Mouse (Mus musculus): ENCODE results near the gene Trappc10.

Trappc10 gene

GRCm38 (mm10) chr10:78244438-78245224 is at the start of gene Trappc10:
TSS of gene Trappc10 (minus strand) at chr10:78244641.
- in situ Hi-C loops (cut with MboI, MseI): no loop called here

- in situ Hi-C loops (cut with MboI, MseI): loop anchor here (5.0 to 25.0 kb wide), 2 partner anchors 34 to 1119 kb away; no protein-coding TSS in a partner anchor
These were observed 49.1 kb upstream of the Trappc10 start for GRCm38 (mm10) chr10:78293576-78293975.

GRCm38 (mm10) chr10:78292381-78292780 is 47.9 kb upstream of the Trappc10 start:
- in situ Hi-C loops (cut with MboI, MseI): loop anchor here (5.0 to 25.0 kb wide), 2 partner anchors 35 to 1120 kb away; no protein-coding TSS in a partner anchor

- in situ Hi-C loops (cut with MboI, MseI): loop anchor here (5.0 to 25.0 kb wide), 2 partner anchors 36 to 1121 kb away; no protein-coding TSS in a partner anchor
These were observed 46.5 kb upstream of the Trappc10 start for GRCm38 (mm10) chr10:78290730-78291535.

- in situ Hi-C loops (cut with MboI, MseI): loop anchor here in 1 of 2 experiments (25.0 kb wide), 1 partner anchor 1123 kb away; no protein-coding TSS in a partner anchor
These were observed 44.5 kb upstream of the Trappc10 start for GRCm38 (mm10) chr10:78288896-78289295.

GRCm38 (mm10) chr10:78288135-78288534 is 43.7 kb upstream of the Trappc10 start:
- in situ Hi-C loops (cut with MboI, MseI): loop anchor here in 1 of 2 experiments (25.0 kb wide), 1 partner anchor 1124 kb away; no protein-coding TSS in a partner anchor

- in situ Hi-C loops (cut with MboI, MseI): loop anchor here in 1 of 2 experiments (25.0 kb wide), 1 partner anchor 1125 kb away; no protein-coding TSS in a partner anchor
These were observed 43.2 kb upstream of the Trappc10 start for GRCm38 (mm10) chr10:78287465-78288132.

GRCm38 (mm10) chr10:78285959-78286358 is 41.5 kb upstream of the Trappc10 start:
- in situ Hi-C loops (cut with MboI, MseI): loop anchor here in 1 of 2 experiments (25.0 kb wide), 1 partner anchor 1126 kb away; no protein-coding TSS in a partner anchor

GRCm38 (mm10) chr10:78285409-78285808 is 41.0 kb upstream of the Trappc10 start:
- in situ Hi-C loops (cut with MboI, MseI): loop anchor here in 1 of 2 experiments (25.0 kb wide), 1 partner anchor 1127 kb away; no protein-coding TSS in a partner anchor

GRCm38 (mm10) chr10:78284812-78285211 is 40.4 kb upstream of the Trappc10 start:
- in situ Hi-C loops (cut with MboI, MseI): loop anchor here (5.0 to 25.0 kb wide), 2 partner anchors 107 to 1127 kb away; no protein-coding TSS in a partner anchor

GRCm38 (mm10) chr10:78282411-78282810 is 38.0 kb upstream of the Trappc10 start:
- in situ Hi-C loops (cut with MboI, MseI): loop anchor here (5.0 to 25.0 kb wide), 2 partner anchors 110 to 1130 kb away; no protein-coding TSS in a partner anchor

GRCm38 (mm10) chr10:78280486-78280885 is 36.0 kb upstream of the Trappc10 start:
- in situ Hi-C loops (cut with MboI, MseI): loop anchor here (5.0 to 25.0 kb wide), 2 partner anchors 112 to 1132 kb away; no protein-coding TSS in a partner anchor

- in situ Hi-C loops (cut with MboI, MseI): loop anchor here in 1 of 2 experiments (5.0 to 25.0 kb wide), 2 partner anchors 108 to 1133 kb away; no protein-coding TSS in a partner anchor
These were observed 34.8 kb upstream of the Trappc10 start for GRCm38 (mm10) chr10:78279210-78279609.

GRCm38 (mm10) chr10:78277835-78278234 is 33.4 kb upstream of the Trappc10 start:
- in situ Hi-C loops (cut with MboI, MseI): loop anchor here in 1 of 2 experiments (5.0 to 25.0 kb wide), 2 partner anchors 109 to 1134 kb away; no protein-coding TSS in a partner anchor

- in situ Hi-C loops (cut with MboI, MseI): loop anchor here in 1 of 2 experiments (5.0 to 25.0 kb wide), 2 partner anchors 111 to 1136 kb away; no protein-coding TSS in a partner anchor
These were observed 31.8 kb upstream of the Trappc10 start for GRCm38 (mm10) chr10:78276242-78276641.

GRCm38 (mm10) chr10:78272932-78273331 is 28.5 kb upstream of the Trappc10 start:
- in situ Hi-C loops (cut with MboI, MseI): no loop called here

GRCm38 (mm10) chr10:78265881-78266280 is 21.4 kb upstream of the Trappc10 start:
- in situ Hi-C loops (cut with MboI, MseI): no loop called here

GRCm38 (mm10) chr10:78264735-78265134 is 20.3 kb upstream of the Trappc10 start:
- in situ Hi-C loops (cut with MboI, MseI): no loop called here

GRCm38 (mm10) chr10:78260916-78261650 is 16.6 kb upstream of the Trappc10 start:
- in situ Hi-C loops (cut with MboI, MseI): no loop called here

- in situ Hi-C loops (cut with MboI, MseI): no loop called here
These were observed 15.9 kb upstream of the Trappc10 start for GRCm38 (mm10) chr10:78260322-78260721.
